Mouse (Mus musculus) CD8-positive naive resting alpha-beta T cell, adult 2 months (primary cell): Measurements from ENCODE around the gene Zc2hc1b.
A peak's percentile ranks its signal among the peaks of the same experiment; 100 is the strongest.
"Not testable (repeated sequence)": the region's sequence is repeated elsewhere in the genome, so short reads cannot be mapped to it uniquely, and the experiment has no call there.

Experiments
- DNase-seq, 2 experiments: peaks; one replicate each; pipeline ENCODE4 v3.0.0; 2022; ENCODE audit warnings: low read depth in 2 of 2, low spot score in 2 of 2

Zc2hc1b gene

DNA sequence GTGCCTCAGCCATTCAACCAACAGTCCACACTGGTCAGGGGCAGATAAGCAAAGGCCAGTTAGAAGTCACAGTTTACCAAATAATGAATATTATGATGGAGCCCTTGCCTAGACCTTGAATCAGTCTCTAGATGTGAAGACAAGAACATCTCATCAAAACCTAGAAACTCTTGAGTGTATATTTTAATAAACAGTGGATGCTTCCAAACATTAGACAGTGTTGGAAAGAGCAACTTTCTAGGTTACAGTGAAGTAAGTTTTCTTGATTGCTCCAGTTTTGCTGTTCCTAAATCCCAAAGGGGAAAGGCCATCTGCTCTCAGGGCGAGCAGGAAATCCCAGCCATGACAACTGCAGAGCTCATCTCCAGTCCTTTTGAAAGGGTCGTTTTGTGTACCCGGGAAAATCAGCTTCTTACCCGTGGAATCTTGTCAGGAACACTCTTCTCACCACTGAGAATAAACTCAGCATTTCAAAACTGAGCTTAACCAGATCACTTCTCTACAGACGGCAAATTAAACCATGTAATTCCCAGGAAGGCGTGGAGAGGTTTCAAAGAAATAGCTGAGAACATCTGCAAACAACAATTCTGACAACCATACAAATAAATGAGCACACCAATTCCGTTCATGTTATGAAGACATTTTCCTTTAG is at the start of gene Zc2hc1b:
Gene Zc2hc1b, minus strand, starts transcription at position 51 of the 652 bp plus-strand sequence.
- DNase-seq: no peak

DNA sequence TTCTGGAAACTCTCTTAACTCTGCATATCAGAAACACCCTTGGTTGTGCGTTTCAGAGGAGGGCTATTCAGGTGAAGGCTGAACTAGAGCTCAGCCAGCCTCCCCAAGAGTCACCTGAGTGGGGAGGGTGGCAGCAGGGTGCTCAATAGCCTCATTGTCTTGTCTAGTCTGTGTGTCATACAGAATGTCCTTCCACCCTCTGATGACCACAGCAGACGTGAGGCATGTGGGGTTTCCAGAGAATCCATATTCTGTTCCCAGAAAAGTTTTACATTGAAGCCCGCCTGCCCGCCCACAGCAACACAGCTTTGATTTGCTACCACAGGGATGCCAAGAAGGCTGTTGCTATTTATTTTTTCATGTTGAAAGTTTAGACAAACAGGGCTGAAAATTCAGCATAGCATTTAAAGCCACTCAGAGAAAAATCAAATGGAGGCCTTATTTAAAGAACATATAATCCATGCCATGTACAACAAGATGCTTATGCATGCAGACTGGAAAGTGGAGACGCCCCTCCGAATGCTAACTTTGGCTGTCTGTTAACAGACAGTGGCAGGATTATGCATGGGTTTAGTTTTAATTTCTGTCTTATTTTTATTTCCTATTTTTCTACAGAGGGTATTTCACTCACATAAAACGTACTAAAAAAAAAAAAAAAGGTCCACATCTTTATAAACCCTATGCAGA is 47.7 kb upstream of the Zc2hc1b start:
- DNase-seq: no peak

DNA sequence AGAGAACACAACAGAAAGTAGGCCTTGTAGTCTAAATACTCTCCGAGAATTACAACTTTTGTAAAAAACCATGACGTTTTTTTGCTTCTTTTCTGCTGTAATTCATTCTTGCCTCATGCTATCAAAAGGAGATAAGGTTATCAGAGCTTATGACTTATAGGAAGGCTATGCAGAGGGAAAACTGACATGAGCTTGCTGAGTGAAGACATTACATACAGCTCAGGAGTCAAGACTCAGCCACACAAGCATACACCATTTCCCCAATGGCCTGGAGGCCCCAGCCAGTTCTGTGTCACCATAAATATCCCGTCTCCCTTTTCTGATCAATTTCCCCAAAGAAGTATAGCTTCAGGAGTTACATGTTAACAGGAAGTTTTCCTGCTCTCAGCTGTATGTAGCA is 44.3 kb upstream of the Zc2hc1b start:
- no peak for DNase-seq

DNA sequence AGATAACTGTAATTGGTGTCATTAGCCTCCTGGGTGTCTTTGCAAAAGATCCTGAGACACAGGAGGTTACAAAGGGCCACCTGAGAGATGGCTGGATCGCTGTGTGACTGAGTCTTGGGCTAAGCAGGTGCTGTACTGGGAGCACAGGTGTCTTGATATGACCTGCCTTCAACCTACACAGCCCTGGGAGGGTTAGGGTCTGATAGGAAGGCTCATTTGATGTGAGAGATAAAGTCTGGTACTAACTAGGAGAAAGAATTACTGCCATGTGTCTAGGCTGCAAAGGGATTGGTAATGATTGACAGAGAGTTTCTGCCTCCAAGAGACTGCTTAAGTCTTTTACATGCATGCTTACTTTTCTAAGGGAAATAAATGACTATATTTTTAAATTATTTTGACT is 42.2 kb upstream of the Zc2hc1b start:
- no peak for DNase-seq

DNA sequence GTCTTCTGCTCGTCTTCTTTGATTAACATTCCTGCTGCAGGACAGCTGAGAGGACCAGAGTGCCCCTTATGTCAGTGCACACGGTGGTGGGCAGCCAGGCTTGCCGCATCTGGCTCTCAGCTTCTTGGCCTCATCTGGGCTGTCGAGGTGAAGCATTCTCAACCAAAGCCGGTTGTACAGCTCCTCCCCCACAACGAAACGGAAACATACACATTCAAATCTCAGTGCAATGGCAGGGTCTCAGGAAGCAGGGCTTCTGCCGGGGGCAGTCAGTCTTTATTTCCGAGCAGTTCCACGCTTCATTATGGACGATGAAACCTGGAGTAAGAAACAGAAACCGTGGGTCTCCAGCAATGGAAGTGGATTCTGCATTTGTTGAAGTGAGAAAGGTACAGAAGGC is 36.1 kb upstream of the Zc2hc1b start:
- no peak for DNase-seq

DNA sequence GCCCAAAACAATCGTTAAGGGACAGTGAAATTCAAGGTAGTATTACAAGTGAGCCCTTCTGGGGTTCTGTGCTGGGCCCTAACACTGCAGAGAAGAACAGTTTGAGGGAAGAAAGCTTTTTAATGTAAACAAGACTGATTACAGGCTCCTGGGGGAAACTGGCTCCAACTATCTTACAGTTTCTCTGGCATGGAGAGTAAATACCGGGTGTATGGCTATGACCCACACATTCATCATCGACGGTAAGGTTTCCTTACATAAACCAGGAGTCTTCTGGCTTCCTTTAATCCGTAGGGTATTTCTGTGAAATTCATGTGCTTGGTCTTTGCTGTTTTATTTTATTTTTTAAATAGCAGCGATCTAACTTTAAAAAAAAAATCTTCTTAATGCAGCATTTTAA is 35.0 kb upstream of the Zc2hc1b start:
- DNase-seq: no peak

DNA sequence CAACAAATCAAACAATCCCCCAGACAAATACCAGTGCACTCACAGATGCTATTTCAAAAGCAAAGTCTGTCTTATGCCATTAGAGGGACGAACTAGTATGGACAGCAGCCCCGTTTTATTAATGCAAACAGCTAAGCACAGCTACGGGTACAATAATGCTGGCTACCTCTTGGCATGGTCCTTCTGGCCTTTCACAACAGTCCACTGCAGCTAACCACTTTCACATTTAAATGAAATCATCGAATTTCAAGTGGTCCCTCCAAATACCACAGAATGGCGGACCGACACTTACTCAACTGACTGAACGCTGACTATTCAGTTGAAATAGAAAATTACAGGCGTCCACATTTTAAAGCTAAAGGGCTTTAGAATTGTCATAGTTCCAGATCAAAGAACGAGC is 34.5 kb upstream of the Zc2hc1b start:
- DNase-seq: no peak

DNA sequence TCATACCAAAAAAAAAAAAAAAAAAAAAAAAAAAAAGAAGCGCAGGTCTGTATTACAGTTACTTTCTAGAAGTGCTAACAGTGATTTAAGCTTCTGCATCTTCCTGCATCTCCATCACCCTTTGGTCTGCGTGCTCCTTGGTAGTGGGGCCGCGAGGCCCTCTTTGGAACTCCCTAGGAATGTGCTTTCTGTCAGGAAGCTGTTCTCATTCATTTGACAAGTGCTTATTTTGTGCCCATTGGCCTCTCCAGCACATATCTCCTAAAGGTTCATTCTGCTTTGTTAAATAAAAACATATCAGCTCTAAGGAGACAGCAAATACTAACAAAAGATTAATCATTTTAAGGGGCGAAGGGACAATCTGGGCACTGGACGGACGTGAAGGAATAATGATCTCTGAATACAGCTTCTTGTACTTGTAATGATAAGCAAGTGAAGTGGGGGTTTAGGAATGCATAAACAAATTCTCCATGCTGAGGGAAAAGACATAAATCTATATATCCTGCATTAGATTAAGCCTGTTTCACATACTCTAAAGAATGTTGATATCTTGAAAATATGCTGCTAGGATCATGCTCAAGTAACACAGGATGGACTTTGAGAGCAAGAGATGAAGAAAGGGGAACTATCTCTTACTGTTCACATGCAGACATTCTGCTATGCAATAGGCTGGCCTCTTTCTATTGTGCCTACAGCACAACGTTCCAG is 32.3 kb upstream of the Zc2hc1b start:
- DNase-seq: no peak

DNA sequence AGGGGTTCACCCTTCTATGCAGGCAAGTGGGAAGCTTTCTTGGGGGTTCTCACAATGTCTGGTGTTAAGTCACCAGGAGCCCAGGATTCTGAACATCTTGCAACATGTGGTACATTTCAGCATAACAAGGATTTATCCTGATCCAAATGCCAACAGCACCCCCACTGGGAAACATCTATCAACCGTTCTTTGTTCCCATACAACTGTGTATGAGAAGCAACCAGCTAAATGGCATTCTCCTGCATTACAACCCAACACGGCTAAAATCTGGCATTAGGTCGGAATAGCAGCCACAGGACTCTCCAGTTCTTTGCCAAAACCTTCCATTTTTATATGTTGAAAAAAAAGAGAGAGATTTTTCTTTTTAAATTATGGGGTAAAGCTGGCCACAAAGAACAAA is 31.7 kb upstream of the Zc2hc1b start:
- no peak for DNase-seq

DNA sequence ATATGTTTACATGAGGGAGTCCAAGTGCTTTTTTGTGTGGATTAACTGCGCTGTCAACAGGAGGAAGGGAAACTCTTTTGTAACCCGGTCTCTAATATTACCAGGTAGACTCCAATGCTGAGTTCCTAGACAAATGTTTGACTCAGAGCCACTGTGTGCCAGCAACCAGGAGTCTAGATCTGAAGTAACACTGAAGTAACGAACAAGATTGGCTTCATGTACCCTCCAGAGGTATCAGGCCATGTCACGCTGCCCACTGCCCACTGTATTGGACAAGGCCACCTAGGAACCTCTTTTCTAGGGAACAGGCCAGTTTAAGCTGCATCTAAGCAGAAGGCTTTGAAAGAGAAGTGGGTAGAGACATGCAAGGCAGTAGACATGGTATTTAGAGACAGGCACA is 31.2 kb upstream of the Zc2hc1b start:
- DNase-seq: no peak

DNA sequence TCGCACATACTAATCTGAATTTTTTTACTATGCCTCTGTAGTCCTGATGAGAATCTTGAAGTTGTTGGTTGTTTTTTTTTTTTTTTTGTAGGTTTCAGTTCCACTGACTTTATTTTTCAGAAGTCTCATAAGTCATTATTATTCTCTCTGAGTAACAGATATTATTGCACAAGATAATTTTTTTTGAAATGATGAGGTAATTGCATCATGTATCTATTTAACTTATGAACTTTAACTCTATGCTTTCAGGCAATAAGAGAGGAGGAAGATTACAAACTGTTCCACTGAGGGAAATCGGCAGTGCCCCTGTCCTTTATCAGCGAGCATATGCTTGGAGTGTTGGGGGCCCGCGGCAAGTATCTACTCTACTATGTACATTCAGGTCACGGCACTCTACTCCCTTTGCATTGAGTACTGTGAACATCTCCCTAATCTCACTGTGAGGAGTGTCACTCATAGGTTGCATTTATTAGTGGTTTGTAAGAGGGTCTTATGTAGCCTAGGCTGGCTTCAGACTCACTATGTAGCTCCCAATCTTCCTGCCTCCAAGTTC is 24.0 kb upstream of the Zc2hc1b start:
- no peak for DNase-seq

DNA sequence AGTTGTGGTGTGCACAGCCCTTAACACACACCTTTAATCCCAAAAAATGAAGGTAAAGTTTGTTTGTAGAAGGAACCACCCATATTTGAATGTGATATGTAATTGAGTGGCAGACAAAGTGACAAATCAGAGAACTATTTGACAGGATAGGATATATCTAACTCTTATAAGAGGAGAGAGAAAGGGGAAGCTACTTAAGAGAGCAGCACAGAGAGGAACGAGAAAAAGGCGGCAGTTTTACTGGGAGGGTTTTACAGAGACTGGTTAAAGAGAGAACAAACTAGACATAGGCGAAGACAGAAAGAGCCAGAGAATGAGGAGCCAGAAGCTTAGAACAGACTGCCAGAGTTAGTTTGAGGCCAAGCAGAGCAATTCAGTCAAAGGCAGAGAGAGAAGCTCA is 23.0 kb upstream of the Zc2hc1b start:
- DNase-seq: no peak

DNA sequence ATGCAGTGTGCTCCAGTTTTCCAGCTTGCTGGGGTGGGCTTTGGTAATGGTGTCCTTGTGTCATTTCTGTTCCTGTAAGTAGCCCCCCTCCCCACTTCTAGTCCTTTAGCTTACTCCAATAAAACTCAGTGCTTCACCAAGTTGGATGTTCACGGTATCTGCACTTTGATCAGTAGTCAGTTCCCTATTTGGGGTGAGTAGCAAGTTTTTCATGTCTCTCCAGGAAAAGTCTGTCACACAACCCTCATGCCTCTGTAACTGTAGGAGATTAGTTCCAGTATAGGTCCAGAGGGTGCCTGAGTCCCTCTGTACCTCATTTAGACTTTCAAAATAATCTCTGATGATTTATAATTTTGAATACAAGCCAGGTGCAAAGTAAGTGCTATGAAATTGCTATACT is 21.4 kb upstream of the Zc2hc1b start:
- no peak for DNase-seq

DNA sequence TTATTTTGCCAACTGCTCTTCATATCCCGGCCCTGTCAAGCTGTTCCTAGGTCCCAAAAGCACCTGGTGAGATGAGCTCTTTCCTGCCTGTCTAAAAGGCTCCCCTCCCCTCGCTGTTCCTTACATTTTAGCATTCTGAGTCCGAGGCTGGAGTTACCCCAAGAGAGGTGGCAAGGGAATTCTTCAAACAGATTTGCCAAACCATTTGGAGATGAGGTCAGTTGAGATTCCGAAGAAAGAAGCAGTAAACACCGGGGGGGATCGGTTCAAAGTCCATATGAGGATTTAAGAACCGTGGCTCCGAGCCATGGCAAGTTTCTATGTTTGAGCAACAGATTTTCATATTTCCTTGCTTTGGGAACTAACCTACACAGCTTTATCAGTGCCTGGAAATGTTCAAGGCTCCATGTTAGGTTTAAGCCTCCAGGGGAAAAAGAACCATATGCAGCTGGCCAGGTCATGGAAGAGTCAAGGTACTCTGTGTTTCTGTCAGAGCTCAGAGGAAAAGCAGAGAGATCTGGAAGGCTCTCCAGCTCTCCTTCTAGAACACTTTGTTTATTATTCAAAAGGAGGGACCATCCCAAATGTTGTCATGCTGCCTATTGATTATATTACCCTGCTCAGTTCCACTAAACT is 19.2 kb upstream of the Zc2hc1b start:
- no peak for DNase-seq

DNA sequence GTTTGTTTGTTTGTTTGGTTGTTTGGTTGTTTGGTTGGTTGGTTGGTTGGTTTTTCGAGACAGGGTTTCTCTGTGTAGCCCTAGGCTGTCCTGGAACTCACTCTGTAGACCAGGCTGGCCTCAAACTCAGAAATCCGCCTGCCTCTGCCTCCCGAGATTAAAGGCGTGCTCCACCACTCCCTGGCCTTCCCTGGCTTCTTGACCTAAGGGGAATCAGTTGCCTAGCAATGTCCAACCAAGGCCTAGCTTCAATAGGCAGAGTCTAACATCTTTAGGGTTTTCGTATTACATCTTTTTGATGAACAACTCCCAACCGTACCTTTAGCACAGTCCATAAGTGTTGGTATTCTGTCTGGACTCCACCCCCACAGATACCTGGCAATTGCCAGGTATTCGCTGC is 15.7 kb upstream of the Zc2hc1b start:
- DNase-seq: not testable (repeated sequence)

DNA sequence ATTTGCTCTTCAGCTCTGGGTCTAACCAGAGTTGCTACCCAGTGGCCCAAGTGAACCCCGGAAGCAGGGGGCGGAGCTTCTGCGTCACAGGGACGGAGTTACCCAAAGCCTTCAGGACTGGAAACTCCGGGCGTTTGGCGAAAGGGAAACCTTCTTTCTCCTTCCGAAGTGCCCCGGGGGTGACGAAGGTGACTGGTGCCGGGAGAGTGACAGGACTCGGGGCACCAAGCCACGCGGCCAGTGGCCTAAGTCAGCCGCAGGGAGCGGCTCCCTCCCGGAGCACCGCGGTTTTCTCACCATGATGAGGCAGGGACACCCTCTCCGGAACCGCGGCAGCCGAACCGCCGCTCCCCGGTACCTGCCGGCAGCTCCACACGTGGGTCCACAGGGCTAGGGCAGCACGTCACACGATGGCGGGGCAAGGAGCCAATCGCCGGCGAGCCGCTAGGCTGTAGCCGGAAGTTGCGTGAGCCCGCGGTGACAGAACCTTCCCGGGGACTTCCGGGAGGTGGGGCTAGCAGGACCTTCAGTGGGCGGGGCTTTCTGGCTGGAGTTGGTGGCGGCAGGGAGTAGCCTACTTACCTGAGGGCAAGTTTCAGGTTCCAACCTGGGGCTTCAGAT is 15.0 kb upstream of the Zc2hc1b start, which contains the start of gene Ltv1:
Gene Ltv1, minus strand, starts transcription at position 438 of the 621 bp plus-strand sequence.
- DNase-seq: peak; percentile 90 to 91

DNA sequence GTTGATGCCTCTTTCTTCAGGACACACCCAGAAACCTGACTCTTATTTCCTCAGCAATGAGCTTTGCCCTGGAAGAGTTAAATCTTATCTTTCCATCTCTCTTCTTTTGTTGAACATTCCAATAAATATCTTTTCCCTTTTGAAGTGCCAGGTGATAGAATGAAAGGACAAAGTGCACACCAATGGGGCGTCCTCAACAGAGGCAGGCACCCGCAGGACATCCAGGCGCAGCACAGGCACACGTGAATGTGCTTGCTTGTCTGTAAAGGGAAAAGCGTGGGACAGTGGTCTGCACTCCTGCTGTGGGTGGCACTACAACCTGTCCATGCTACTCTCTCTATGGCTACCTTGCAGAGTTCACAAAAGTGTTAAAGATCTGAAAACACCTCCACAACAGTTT is 12.1 kb upstream of the Zc2hc1b start:
- DNase-seq: no peak

DNA sequence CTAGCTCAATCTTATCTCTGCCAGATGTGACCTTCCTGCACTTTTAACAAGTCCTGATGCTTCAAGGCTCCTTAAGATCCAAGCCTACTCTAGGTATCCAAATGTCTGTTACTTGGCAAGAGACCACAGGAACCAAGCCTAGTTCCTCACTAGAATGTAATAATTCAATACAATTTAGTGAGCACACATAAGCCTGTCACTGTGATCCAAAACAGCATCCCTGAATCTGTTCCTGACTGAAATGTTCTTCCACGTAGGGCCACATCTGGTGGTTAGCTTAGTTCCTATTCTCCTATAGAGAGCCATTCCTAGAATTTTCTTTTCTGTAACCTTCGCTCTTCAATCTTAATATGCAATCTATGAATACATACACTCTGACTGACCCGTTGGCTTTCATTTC is 8.9 kb upstream of the Zc2hc1b start:
- no peak for DNase-seq

DNA sequence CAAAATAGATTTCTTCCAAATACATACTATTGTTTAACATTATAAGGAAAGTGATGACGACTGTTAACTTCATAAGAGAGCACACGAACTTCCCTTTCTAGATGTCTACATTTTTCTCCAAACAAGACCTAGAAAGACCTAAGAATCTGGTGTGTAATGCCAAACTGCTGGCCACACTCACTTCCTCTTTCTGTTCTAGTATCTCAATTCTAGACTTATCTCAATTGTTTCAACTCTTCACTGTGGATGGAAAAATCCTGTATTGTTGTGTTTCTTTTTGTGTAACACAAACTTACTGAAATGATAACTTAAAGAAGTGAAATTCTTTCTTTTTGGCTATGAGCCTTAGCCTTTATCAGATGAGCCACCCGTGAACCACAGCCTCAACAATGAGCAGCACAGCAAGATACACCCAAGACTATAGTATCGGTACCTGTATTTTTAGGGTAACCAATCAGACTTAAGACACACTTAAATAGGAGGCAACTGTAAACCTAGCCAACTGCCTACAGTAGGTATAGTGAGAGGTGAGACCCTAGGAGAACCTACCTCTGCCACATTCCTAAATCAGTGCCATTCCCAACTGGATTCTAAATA is 6.4 kb upstream of the Zc2hc1b start:
- DNase-seq: no peak

DNA sequence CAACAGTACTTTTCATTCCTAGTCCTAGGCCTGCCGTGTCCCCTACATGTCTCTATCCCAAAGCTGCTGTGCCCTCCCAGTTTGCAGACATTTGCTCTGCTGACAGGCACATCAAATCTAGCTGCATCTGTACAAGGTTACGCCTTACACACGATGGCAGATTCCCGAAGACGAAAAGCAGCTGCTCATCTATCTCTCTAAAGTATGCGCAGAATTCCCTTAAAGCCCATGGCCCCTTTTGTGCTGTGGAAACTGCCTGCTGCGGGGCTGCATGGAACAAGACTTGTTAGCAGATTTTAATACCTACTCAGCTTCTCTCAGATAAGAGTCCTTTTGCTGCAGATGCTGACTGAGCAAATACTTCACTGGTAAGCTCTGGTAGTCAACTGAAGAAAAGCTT is 2.4 kb upstream of the Zc2hc1b start:
- DNase-seq: no peak

DNA sequence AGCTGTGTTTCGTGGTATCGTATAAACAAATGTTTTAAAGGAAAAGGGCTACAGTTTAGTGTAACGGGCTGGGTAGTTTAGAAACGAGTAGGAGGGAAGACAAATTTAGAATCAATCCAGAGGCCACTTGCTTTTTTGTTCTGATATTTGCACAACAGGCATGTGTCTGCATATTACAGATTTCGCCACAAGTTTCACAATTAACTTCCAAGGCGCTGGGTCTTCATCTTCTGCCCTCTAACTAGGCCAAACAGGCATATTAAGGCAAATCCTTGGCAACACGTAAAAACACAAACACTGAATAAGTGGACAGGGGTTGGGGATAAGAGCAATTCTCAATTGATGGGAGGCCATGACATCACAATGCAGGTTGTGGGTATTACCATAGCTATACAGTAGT is 2.0 kb downstream of the Zc2hc1b start:
- DNase-seq: no peak
